Mouse (Mus musculus) thymus, adult 2 months (tissue): ENCODE results near the gene Irgm2. TPM values are rescaled to one million over a fixed set of nuclear protein-coding genes. Genes with fewer than 3 reads are reported as not detected.
"Not testable (repeated sequence)": the region's sequence is repeated elsewhere in the genome, so short reads cannot be mapped to it uniquely, and the experiment has no call there.

Experiments
- DNase-seq: peaks from one replicate; pipeline ENCODE4 v3.0.0; 2021
- H3K27ac ChIP-seq: fragments of 200-500 bp; 2 replicates; pipeline ENCODE4 v1.5.1; 2012; ENCODE audit warnings: low read length, control low read depth; ENCODE audit not compliant: control insufficient read depth, insufficient read depth
- H3K27me3 ChIP-seq: fragments of 200-500 bp; 2 replicates; pipeline ENCODE4 v1.6.1; 2012; ENCODE audit warnings: mild to moderate bottlenecking, low read length, moderate library complexity, mixed read lengths; ENCODE audit not compliant: control insufficient read depth, insufficient read depth
- H3K36me3 ChIP-seq: fragments of 200-500 bp; 2 replicates; pipeline ENCODE4 v1.6.1; 2012; ENCODE audit warnings: mild to moderate bottlenecking, low read length, moderate library complexity; ENCODE audit not compliant: control insufficient read depth, insufficient read depth
- H3K4me1 ChIP-seq: fragments of 200-500 bp; replicated peaks from 2 replicates; pipeline ENCODE4 v1.6.1; 2012; ENCODE audit warnings: low read length; ENCODE audit not compliant: control insufficient read depth, insufficient read depth
- H3K4me3 ChIP-seq: fragments of 200-500 bp; 2 replicates; pipeline ENCODE4 v1.5.1; 2012; ENCODE audit warnings: mild to moderate bottlenecking, low read length, control low read depth, moderate library complexity; ENCODE audit not compliant: control insufficient read depth, insufficient read depth
- CTCF ChIP-seq: fragments of 200-500 bp; IDR thresholded peaks from 2 replicates; pipeline ENCODE4 v1.5.1; 2012; ENCODE audit warnings: mild to moderate bottlenecking, control low read depth, low read length, moderate library complexity, borderline replicate concordance; ENCODE audit not compliant: control insufficient read depth, poor library complexity, insufficient read depth; ENCODE audit errors: extremely low read depth
- POLR2A ChIP-seq: fragments of 200-500 bp; IDR thresholded peaks from 2 replicates; pipeline ENCODE4 v1.6.1; 2012; ENCODE audit warnings: mild to moderate bottlenecking, low read length, control low read depth, moderate library complexity; ENCODE audit not compliant: control insufficient read depth, poor library complexity, insufficient read depth; ENCODE audit errors: extremely low read depth
- WGBS: fragments of 180-500 bp; shearing (Covaris S2); methylation state at CpG from one replicate; pipeline ENCODE4 v1.1.7; 2018; 5-methylcytosine and 5-hydroxymethylcytosine counted together
- polyA plus RNA-seq: library from polyadenylated mRNA; depleted of rRNA; stranded (reverse); fragments of >200 nt; gene quantifications from 2 replicates; pipeline ENCODE4 v1.2.3, GENCODE M21; 2012

The Irgm2 gene
- polyA plus RNA-seq, 1 experiment = 20.1 TPM

GRCm38 (mm10) chr11:58211682-58212067, 12.3 kb downstream of the Irgm2 start:
- 24% methylated on average over 2 of the region's 2 CpGs for WGBS
- TF ChIP-seq POLR2A (no peak), CTCF (no peak)
- DNase-seq = no peak
- no peak overlapping the region for H3K4me3 ChIP-seq
- H3K36me3 ChIP-seq = peaks cover 11% of the 10 kb centered on the region
- no peaks in the 10 kb centered on the region for H3K27me3 ChIP-seq
- peak overlapping the region; percentile 99 for H3K27ac ChIP-seq
- H3K4me1 ChIP-seq = peaks cover 43% of the 10 kb centered on the region

- no peak for DNase-seq
- no peaks in the 10 kb centered on the region for H3K27me3 ChIP-seq
- H3K36me3 ChIP-seq = no peaks in the 10 kb centered on the region
- no peak overlapping the region for H3K4me3 ChIP-seq
- WGBS = 69% methylated on average over 7 of the region's 7 CpGs
- peak overlapping the region; percentile 7; the same call in 1 of the 2 replicates for H3K27ac ChIP-seq
- H3K4me1 ChIP-seq = peaks cover 50% of the 10 kb centered on the region
- no peak for TF ChIP-seq CTCF
- no peak for TF ChIP-seq POLR2A
These were observed 14.4 kb downstream of the Irgm2 start for GRCm38 (mm10) chr11:58213673-58214342.

GRCm38 (mm10) chr11:58214391-58215048, 15.1 kb downstream of the Irgm2 start:
- TF ChIP-seq CTCF (no peak), POLR2A (peak; percentile 33; the same call in 1 of the 2 replicates)
- Histone ChIP-seq H3K27ac (peak overlapping the region; percentile 62; the same call in 1 of the 2 replicates), H3K27me3 (no peaks in the 10 kb centered on the region), H3K36me3 (no peaks in the 10 kb centered on the region), H3K4me1 (peaks cover 48% of the 10 kb centered on the region), H3K4me3 (peak overlapping the region; percentile 62)
- peak; percentile 89 for DNase-seq
- WGBS = 19% methylated on average over 17 of the region's 17 CpGs

- DNase-seq, H3K27me3 ChIP-seq, H3K36me3 ChIP-seq: not testable (repeated sequence)
- 0 out of 2 replicates have a peak, but pooled peaks have one; percentile 27 for TF ChIP-seq POLR2A
- Histone ChIP-seq H3K27ac (peak overlapping the region; percentile 62), H3K4me3 (peak overlapping the region; percentile 62), H3K4me1 (peaks cover 45% of the 10 kb centered on the region)
- WGBS = 0% methylated on average over 2 of the region's 3 CpGs
These were observed 15.6 kb downstream of the Irgm2 start for GRCm38 (mm10) chr11:58215049-58215430.

- Histone ChIP-seq H3K27me3 (no peaks in the 10 kb centered on the region), H3K4me1 (peaks cover 38% of the 10 kb centered on the region), H3K4me3 (peak overlapping the region; percentile 17), H3K27ac (no peak overlapping the region), H3K36me3 (no peaks in the 10 kb centered on the region)
- DNase-seq = no peak
- WGBS = 52% methylated on average over 5 of the region's 5 CpGs
- TF ChIP-seq CTCF (no peak), POLR2A (no peak)
These were observed 16.4 kb downstream of the Irgm2 start for GRCm38 (mm10) chr11:58215814-58216213.

GRCm38 (mm10) chr11:58216823-58217222, 17.4 kb downstream of the Irgm2 start:
- no peak overlapping the region for H3K4me3 ChIP-seq
- peaks cover 34% of the 10 kb centered on the region for H3K4me1 ChIP-seq
- WGBS = 88% methylated on average over 6 of the region's 6 CpGs
- H3K27ac ChIP-seq = no peak overlapping the region
- TF ChIP-seq POLR2A (no peak), CTCF (no peak)
- H3K27me3 ChIP-seq = no peaks in the 10 kb centered on the region
- no peak for DNase-seq
- no peaks in the 10 kb centered on the region for H3K36me3 ChIP-seq
